Mouse (Mus musculus) activated CD4-positive, CD25-positive, alpha-beta regulatory T cell, adult 4 months (primary cell): ENCODE measurements around the gene Sdk2. TPM values are rescaled to one million over a fixed set of nuclear protein-coding genes. Genes with fewer than 3 reads are reported as not detected.

ENCODE experiments used
- ATAC-seq: one replicate; pipeline ENCODE4 v1.8.0; 2017
- polyA plus RNA-seq, 2 experiments: library from polyadenylated mRNA; unstranded; fragments of 100-300 nt; shearing (Covaris generic); gene quantifications; one replicate each; pipeline ENCODE4 v1.2.1; 2017

Gene Sdk2
- polyA plus RNA-seq, 2 experiments from 2014 or later = not detected

DNA sequence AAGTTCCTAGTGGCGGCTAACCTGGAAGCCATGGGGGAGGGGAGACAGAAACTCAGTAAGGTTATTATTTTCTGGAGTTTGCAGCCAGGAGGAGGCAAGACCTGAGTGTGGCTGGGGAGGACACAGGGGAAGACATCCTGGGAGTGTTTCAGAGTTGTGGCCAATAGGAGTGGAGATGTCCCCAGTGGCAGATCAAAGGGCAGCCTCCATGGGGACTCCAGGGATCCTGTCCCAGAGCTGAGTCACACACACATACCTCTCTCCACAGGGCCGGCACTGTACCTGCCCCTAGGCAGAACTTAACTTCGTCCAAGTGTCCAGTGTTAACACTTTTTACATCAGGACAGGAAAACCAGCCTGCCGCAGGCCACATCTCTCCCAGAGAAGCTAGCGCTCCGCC is 331.7 kb downstream of the Sdk2 start:
- no peak for ATAC-seq

DNA sequence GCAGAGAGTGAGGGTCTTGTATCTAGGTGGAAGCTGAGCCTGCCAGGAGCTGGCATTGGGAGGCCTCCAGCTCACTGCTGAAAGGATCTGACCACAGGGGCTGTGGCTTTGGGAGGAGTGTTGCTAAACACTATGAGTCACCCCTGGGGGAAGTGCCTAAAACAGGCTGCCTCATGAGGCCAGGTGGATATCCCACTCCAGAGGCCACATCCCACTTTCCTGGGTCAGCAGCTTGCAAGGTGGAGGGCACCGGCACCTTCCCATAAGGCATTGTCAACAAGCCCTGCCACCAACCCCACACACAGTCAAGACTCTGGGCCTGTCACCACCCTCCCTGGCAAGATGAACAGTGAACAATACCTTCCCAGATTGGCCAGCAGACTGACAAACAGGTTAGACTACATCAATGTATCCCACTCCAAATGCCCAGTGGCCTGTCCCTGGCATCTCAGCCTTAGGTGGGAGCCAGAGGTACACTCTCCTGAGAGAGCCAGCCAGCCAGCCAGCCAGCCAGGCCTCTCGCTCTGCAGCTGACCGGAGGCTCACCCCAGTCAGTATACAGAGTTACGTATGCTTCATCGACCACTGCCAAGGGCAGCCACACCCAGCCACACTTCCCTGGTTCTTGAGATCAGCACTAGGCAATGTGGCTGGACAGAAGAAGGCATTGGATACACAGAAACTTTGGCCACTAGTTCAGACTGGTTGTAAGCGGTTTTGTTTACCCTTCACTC is 333.0 kb downstream of the Sdk2 start:
- no peak for ATAC-seq

GRCm38 (mm10) chr11:113731945-113732612 is 334.8 kb downstream of the Sdk2 start:
- no peak for ATAC-seq

DNA sequence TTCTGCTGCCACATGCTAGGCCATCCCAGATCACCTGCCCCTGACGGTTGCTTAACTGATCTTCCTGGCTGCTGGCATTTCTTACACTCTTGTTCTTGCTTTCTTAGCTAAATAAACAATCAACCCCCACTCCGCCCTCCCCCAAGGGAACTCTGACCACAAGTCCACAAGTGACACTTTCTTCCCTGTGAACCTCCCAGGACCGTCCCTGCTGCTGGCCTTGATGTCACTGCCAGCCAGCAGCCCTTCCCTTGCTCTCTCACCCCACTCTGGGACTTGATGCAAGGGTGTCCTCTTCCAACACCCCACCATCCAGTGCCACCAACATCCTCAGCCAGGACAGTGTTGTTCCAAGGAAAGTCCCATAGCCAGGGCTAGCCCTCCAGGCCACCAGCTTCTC is 336.0 kb downstream of the Sdk2 start:
- no peak for ATAC-seq

- ATAC-seq = no peak
Observed at GRCm38 (mm10) chr11:113729917-113730316, 336.9 kb downstream of the Sdk2 start.

DNA sequence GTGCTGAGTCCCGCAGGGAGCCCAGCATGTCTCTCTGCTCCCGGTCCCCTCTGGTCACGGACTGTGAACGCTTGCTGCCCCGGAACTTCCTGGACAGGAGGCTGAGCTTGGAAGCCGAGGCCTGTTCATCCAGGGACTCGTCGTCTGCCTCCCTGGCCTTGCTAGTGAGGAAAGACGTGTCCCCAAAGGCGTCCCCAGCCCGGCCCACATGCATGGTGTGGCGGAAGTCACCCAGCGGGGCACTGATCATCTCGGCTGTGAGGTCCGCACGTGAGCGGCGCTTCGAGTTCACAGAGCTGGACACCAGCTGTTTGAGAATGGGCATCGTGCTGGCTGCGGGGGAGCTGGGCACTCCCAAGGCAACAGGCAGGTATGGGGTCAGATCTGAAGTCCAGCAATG is 337.6 kb downstream of the Sdk2 start:
- ATAC-seq = no peak

DNA sequence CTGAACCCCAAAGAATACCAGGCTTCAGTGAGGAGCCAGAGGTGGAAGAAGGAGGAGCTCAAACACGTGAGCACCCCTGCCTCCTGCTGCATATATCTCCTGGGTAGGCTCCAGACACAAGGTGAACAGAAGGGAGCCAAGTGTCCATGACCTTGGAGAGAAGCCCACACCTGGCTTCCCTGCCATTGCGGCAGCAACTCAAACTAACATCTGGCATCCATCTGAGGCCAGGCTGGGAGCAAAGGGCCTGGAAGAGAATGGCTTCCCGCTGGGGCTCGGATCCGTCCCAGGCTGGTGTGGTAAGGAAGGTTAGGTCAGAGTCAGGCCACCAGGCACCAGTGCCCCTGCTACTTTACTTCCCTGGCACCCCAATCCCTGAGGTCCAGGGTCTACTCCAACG is 338.9 kb downstream of the Sdk2 start:
- no peak for ATAC-seq

DNA sequence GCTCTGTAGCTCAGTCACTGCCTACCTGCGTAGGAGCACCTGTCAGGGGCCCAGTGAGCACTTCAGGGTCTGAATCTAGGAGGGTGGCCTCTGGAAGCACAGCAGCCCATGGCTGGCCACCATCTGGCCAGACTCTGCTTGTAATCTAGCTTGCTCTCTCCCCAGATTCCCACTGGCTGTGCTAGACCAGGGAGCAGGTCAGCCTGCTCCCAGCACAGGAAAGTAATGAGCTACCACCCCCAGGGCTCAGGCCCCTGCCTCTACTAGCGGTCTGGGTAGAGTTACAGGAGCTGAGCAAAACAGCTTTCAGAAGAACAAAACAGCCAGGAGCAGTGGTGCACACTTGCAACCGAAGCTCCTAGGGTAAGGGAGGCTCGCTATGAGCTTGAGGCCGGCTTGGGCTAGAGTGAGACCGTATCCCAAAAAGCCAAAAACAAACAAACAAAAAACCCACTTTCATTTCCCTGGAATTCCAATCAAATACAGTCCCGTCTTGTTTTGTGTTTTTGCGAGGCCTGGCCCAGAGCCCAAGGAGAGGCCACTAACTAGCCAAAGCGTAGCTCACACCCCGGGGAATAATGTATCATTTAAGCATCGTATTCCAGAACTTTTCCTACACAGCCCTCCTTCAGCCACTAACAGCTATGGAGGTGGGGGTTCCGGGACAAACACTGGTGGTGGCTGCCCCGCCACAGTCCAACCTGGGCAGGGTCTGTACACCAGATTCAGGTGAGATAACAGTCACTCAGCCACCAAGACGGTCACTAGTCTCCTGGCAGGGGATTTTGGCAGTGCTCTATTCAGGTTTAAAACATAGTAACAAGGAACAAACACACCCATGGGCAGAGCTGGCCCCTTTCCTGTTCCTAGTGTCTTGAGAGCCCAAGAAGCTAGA is 339.6 kb downstream of the Sdk2 start:
- no peak for ATAC-seq
